Mouse (Mus musculus) liver, adult 2 months (tissue): ENCODE results near the gene Sulf2.

ENCODE experiments used
- CTCF ChIP-seq: fragments of 200-500 bp; IDR thresholded peaks from 2 replicates; pipeline ENCODE4 v1.5.1; 2011; ENCODE audit warnings: low read depth, low read length, control low read depth
- POLR2A ChIP-seq: fragments of 200-500 bp; IDR thresholded peaks from 2 replicates; pipeline ENCODE4 v1.6.1; 2011; ENCODE audit warnings: low read length, control low read depth; ENCODE audit not compliant: insufficient read depth; ENCODE audit errors: extremely low read depth

GRCm38 (mm10) chr2:166147930-166148651 is 7.4 kb downstream of the Sulf2 start:
- TF ChIP-seq POLR2A: no peak
- TF ChIP-seq CTCF: no peak
